Mouse (Mus musculus) cortical plate, adult 2 months (tissue): ENCODE results near the gene Trim2. TPM values are rescaled to one million over a fixed set of nuclear protein-coding genes. Genes with fewer than 3 reads are reported as not detected.

Experiments
- H3K27ac ChIP-seq: fragments of 200-500 bp; 2 replicates; pipeline ENCODE4 v1.5.1; 2012; ENCODE audit warnings: low read length, control low read depth, inconsistent platforms; ENCODE audit not compliant: insufficient read depth
- H3K4me1 ChIP-seq: fragments of 200-500 bp; 2 replicates; pipeline ENCODE4 v1.6.1; 2011; ENCODE audit warnings: low read length; ENCODE audit not compliant: control insufficient read depth, insufficient read depth
- H3K4me3 ChIP-seq: fragments of 200-500 bp; 2 replicates; pipeline ENCODE4 v1.5.1; 2011; ENCODE audit warnings: mild to moderate bottlenecking, low read length, control low read depth; ENCODE audit not compliant: insufficient read depth
- CTCF ChIP-seq: fragments of 200-500 bp; IDR thresholded peaks from 2 replicates; pipeline ENCODE4 v1.5.1; 2011; ENCODE audit warnings: mild to moderate bottlenecking, control low read depth, low read length; ENCODE audit not compliant: insufficient read depth; ENCODE audit errors: extremely low read depth
- POLR2A ChIP-seq: fragments of 200-500 bp; IDR thresholded peaks from 2 replicates; pipeline ENCODE4 v1.6.1; 2011; ENCODE audit warnings: mild to moderate bottlenecking, low read length, control low read depth; ENCODE audit not compliant: insufficient read depth; ENCODE audit errors: extremely low read depth
- polyA plus RNA-seq: library from polyadenylated mRNA; depleted of rRNA; stranded (reverse); fragments of >200 nt; gene quantifications from 2 replicates; pipeline ENCODE4 v1.2.3, GENCODE M21; 2012

The Trim2 gene
- polyA plus RNA-seq, 1 experiment: 87.4 TPM

GRCm38 (mm10) chr3:84260024-84260535 is 46.6 kb downstream of the Trim2 start:
- no peak for TF ChIP-seq CTCF
- no peak for TF ChIP-seq POLR2A
- Histone ChIP-seq H3K27ac (peak overlapping the region; percentile 55; the same call in 1 of the 2 replicates), H3K4me3 (peak overlapping the region; percentile 96), H3K4me1 (peaks cover 4% of the 10 kb centered on the region; the same call in 1 of the 2 replicates)

GRCm38 (mm10) chr3:84259281-84260023 is 47.2 kb downstream of the Trim2 start:
- peak overlapping the region; percentile 96 for H3K4me3 ChIP-seq
- TF ChIP-seq CTCF (no peak), POLR2A (peak; percentile 65)
- H3K4me1 ChIP-seq: peaks cover 4% of the 10 kb centered on the region; the same call in 1 of the 2 replicates
- H3K27ac ChIP-seq: peak overlapping the region; percentile 98

- H3K27ac ChIP-seq: no peak overlapping the region
- H3K4me3 ChIP-seq: peak overlapping the region; percentile 96
- peaks cover 5% of the 10 kb centered on the region; the same call in 1 of the 2 replicates for H3K4me1 ChIP-seq
- TF ChIP-seq POLR2A (no peak), CTCF (no peak)
These were observed 48.1 kb downstream of the Trim2 start for GRCm38 (mm10) chr3:84258518-84259031.

GRCm38 (mm10) chr3:84257989-84258517 is 48.6 kb downstream of the Trim2 start:
- TF ChIP-seq POLR2A (no peak), CTCF (no peak)
- Histone ChIP-seq H3K4me3 (peak overlapping the region; percentile 96), H3K27ac (no peak overlapping the region), H3K4me1 (peaks cover 8% of the 10 kb centered on the region)

GRCm38 (mm10) chr3:84254520-84254878 is 52.2 kb downstream of the Trim2 start:
- Histone ChIP-seq H3K4me3 (no peak overlapping the region), H3K4me1 (peaks cover 9% of the 10 kb centered on the region), H3K27ac (no peak overlapping the region)
- TF ChIP-seq CTCF (no peak), POLR2A (no peak)

- TF ChIP-seq POLR2A (no peak), CTCF (no peak)
- Histone ChIP-seq H3K4me1 (peaks cover 9% of the 10 kb centered on the region), H3K27ac (0 out of 2 replicates have a peak overlapping the region, but pooled peaks have one; percentile 12), H3K4me3 (no peak overlapping the region)
These were observed 52.8 kb downstream of the Trim2 start for GRCm38 (mm10) chr3:84253655-84254519.

- TF ChIP-seq CTCF (no peak), POLR2A (no peak)
- Histone ChIP-seq H3K4me1 (peaks cover 10% of the 10 kb centered on the region), H3K4me3 (no peak overlapping the region), H3K27ac (no peak overlapping the region)
These were observed 53.7 kb downstream of the Trim2 start for GRCm38 (mm10) chr3:84252776-84253654.

GRCm38 (mm10) chr3:84251721-84252120 is 55.0 kb downstream of the Trim2 start:
- TF ChIP-seq CTCF (no peak), POLR2A (no peak)
- Histone ChIP-seq H3K4me1 (peaks cover 12% of the 10 kb centered on the region), H3K4me3 (no peak overlapping the region), H3K27ac (no peak overlapping the region)
